Mouse (Mus musculus) brown adipose tissue, adult 24 weeks (tissue): Measurements from ENCODE around the gene Zfp609. TPM values are rescaled to one million over a fixed set of nuclear protein-coding genes. Genes with fewer than 3 reads are reported as not detected.
"Not testable (repeated sequence)": the region's sequence is repeated elsewhere in the genome, so short reads cannot be mapped to it uniquely, and the experiment has no call there.

Experiments used
- H3K27ac ChIP-seq: fragments of 200-500 bp; replicated peaks from 2 replicates; pipeline ENCODE4 v1.5.1; 2012; ENCODE audit warnings: low read depth, mild to moderate bottlenecking, low read length
- H3K4me1 ChIP-seq: fragments of 200-500 bp; 2 replicates; pipeline ENCODE4 v1.6.1; 2012; ENCODE audit warnings: low read length, mixed read lengths; ENCODE audit not compliant: control insufficient read depth, insufficient read depth, insufficient read length
- H3K4me3 ChIP-seq: fragments of 200-500 bp; 2 replicates; pipeline ENCODE4 v1.5.1; 2012; ENCODE audit warnings: low read depth, mild to moderate bottlenecking, low read length, moderate library complexity; ENCODE audit not compliant: insufficient read depth
- polyA plus RNA-seq: library from polyadenylated mRNA; stranded (reverse); fragments of >200 nt; gene quantifications from 2 replicates; pipeline ENCODE4 v1.2.4, GENCODE M21; 2012; ENCODE audit not compliant: missing spikeins, insufficient read depth, insufficient read length

Zfp609 gene
- polyA plus RNA-seq, 1 experiment: 12.2 TPM

- Histone ChIP-seq H3K27ac (no peak overlapping the region), H3K4me1 (peaks cover 35% of the 10 kb centered on the region)
These were observed 35.5 kb downstream of the Zfp609 start for GRCm38 (mm10) chr9:65791846-65792245.

GRCm38 (mm10) chr9:65791106-65791505 is 36.3 kb downstream of the Zfp609 start:
- H3K4me3 ChIP-seq: no peak overlapping the region
- no peak overlapping the region for H3K27ac ChIP-seq
- peaks cover 35% of the 10 kb centered on the region for H3K4me1 ChIP-seq

More at GRCm38 (mm10) chr9:65791846-65792245, 35.5 kb downstream of the Zfp609 start:
- no peak overlapping the region for H3K4me3 ChIP-seq

- H3K4me1 ChIP-seq: peaks cover 35% of the 10 kb centered on the region
- no peak overlapping the region for H3K27ac ChIP-seq
- H3K4me3 ChIP-seq: no peak overlapping the region
These were observed 37.6 kb downstream of the Zfp609 start for GRCm38 (mm10) chr9:65789788-65790187.

GRCm38 (mm10) chr9:65788556-65788955 is 38.8 kb downstream of the Zfp609 start:
- Histone ChIP-seq H3K27ac (no peak overlapping the region), H3K4me1 (peaks cover 30% of the 10 kb centered on the region), H3K4me3 (no peak overlapping the region)

GRCm38 (mm10) chr9:65787829-65788344 is 39.5 kb downstream of the Zfp609 start:
- Histone ChIP-seq H3K4me3 (no peak overlapping the region), H3K27ac (no peak overlapping the region), H3K4me1 (peaks cover 25% of the 10 kb centered on the region)

- H3K4me3 ChIP-seq: no peak overlapping the region
- peaks cover 25% of the 10 kb centered on the region for H3K4me1 ChIP-seq
- H3K27ac ChIP-seq: no peak overlapping the region
These were observed 40.2 kb downstream of the Zfp609 start for GRCm38 (mm10) chr9:65786885-65787787.

- peaks cover 20% of the 10 kb centered on the region for H3K4me1 ChIP-seq
- no peak overlapping the region for H3K27ac ChIP-seq
- H3K4me3 ChIP-seq: no peak overlapping the region
These were observed 41.5 kb downstream of the Zfp609 start for GRCm38 (mm10) chr9:65785772-65786368.

- not testable (repeated sequence) for H3K4me3 ChIP-seq, H3K27ac ChIP-seq
These were observed 47.7 kb downstream of the Zfp609 start for GRCm38 (mm10) chr9:65779619-65780018.

GRCm38 (mm10) chr9:65776874-65777432 is 50.4 kb downstream of the Zfp609 start:
- peaks cover 6% of the 10 kb centered on the region for H3K4me1 ChIP-seq
- H3K27ac ChIP-seq: no peak overlapping the region
- no peak overlapping the region for H3K4me3 ChIP-seq

More at GRCm38 (mm10) chr9:65779619-65780018, 47.7 kb downstream of the Zfp609 start:
- H3K4me1 ChIP-seq: not testable (repeated sequence)

GRCm38 (mm10) chr9:65776137-65776872 is 51.1 kb downstream of the Zfp609 start:
- H3K4me1 ChIP-seq: peaks cover 6% of the 10 kb centered on the region
- no peak overlapping the region for H3K4me3 ChIP-seq
- H3K27ac ChIP-seq: no peak overlapping the region

GRCm38 (mm10) chr9:65773783-65774182 is 53.6 kb downstream of the Zfp609 start:
- H3K4me3 ChIP-seq: no peak overlapping the region

GRCm38 (mm10) chr9:65771011-65771664 is 56.2 kb downstream of the Zfp609 start:
- Histone ChIP-seq H3K4me3 (no peak overlapping the region), H3K4me1 (peaks cover under 1% of the 10 kb centered on the region; the same call in 1 of the 2 replicates), H3K27ac (no peak overlapping the region)

More at GRCm38 (mm10) chr9:65773783-65774182, 53.6 kb downstream of the Zfp609 start:
- Histone ChIP-seq H3K27ac (no peak overlapping the region), H3K4me1 (peaks cover 6% of the 10 kb centered on the region)

GRCm38 (mm10) chr9:65762728-65763127 is 64.6 kb downstream of the Zfp609 start:
- Histone ChIP-seq H3K27ac (no peak overlapping the region), H3K4me3 (no peak overlapping the region), H3K4me1 (no peaks in the 10 kb centered on the region)

- peaks cover 4% of the 10 kb centered on the region; the same call in 1 of the 2 replicates for H3K4me1 ChIP-seq
- no peak overlapping the region for H3K27ac ChIP-seq
These were observed 67.4 kb downstream of the Zfp609 start for GRCm38 (mm10) chr9:65759992-65760391.

More at GRCm38 (mm10) chr9:65759992-65760391, 67.4 kb downstream of the Zfp609 start:
- no peak overlapping the region for H3K4me3 ChIP-seq
